Mouse (Mus musculus) embryonic fibroblast, embryonic 13.5 days (primary cell): Measurements from ENCODE around the gene Adamts13.

ENCODE experiments used
- CTCF ChIP-seq: IDR thresholded peaks from 2 replicates; pipeline ENCODE4 v1.5.1; 2011; ENCODE audit warnings: mild to moderate bottlenecking, control low read depth, low read length, moderate library complexity, borderline replicate concordance; ENCODE audit not compliant: insufficient read depth
- POLR2A ChIP-seq: IDR thresholded peaks from 2 replicates; pipeline ENCODE4 v1.6.1; 2011; ENCODE audit warnings: low read depth, mild to moderate bottlenecking, control low read depth, low read length, moderate library complexity

GRCm38 (mm10) chr2:27038596-27038995 is 65.4 kb downstream of the Adamts13 start:
- TF ChIP-seq CTCF (peak; percentile 72; the same call in 1 of the 2 replicates), POLR2A (no peak)
